Mouse (Mus musculus) kidney, embryonic 15.5 days (tissue): Measurements from ENCODE around the gene Hhatl. TPM values are rescaled to one million over a fixed set of nuclear protein-coding genes. Genes with fewer than 3 reads are reported as not detected.

Experiments
- ATAC-seq: fragments of 200-750 bp; cut with Nextera tagmentation; replicated peaks from 2 replicates; pipeline ENCODE4 v1.8.0; 2017; ENCODE audit warnings: moderate TSS enrichment; ENCODE audit not compliant: low FRiP score
- H3K27ac ChIP-seq: fragments of 300-500 bp; sonication (generic); 2 replicates; pipeline ENCODE4 v1.5.1; 2015; ENCODE audit warnings: mild to moderate bottlenecking, inconsistent platforms
- H3K27me3 ChIP-seq: fragments of 300-500 bp; sonication (generic); 2 replicates; pipeline ENCODE4 v1.6.1; 2015; ENCODE audit warnings: inconsistent platforms
- H3K36me3 ChIP-seq: fragments of 300-500 bp; sonication (generic); 2 replicates; pipeline ENCODE4 v1.6.1; 2015; ENCODE audit warnings: inconsistent platforms
- H3K4me1 ChIP-seq: fragments of 300-500 bp; sonication (generic); 2 replicates; pipeline ENCODE4 v1.6.1; 2015; ENCODE audit warnings: inconsistent platforms
- H3K4me2 ChIP-seq: fragments of 300-500 bp; sonication (generic); 2 replicates; pipeline ENCODE4 v1.6.1; 2015; ENCODE audit warnings: moderate library complexity, mild to moderate bottlenecking, inconsistent platforms
- H3K4me3 ChIP-seq: fragments of 300-500 bp; sonication (generic); replicated peaks from 2 replicates; pipeline ENCODE4 v1.5.1; 2015; ENCODE audit warnings: mild to moderate bottlenecking, inconsistent platforms
- H3K9ac ChIP-seq: fragments of 300-500 bp; sonication (generic); 2 replicates; pipeline ENCODE4 v1.6.1; 2015; ENCODE audit warnings: mild to moderate bottlenecking, inconsistent platforms
- H3K9me3 ChIP-seq: fragments of 300-500 bp; sonication (generic); replicated peaks from 2 replicates; pipeline ENCODE4 v1.6.1; 2016; ENCODE audit warnings: inconsistent platforms
- WGBS: fragments of 180-500 bp; shearing (Covaris S2); methylation state at CpG from one replicate; pipeline ENCODE4 v1.1.7; 2015; ENCODE audit warnings: mixed read lengths; 5-methylcytosine and 5-hydroxymethylcytosine counted together
- polyA plus RNA-seq: library from polyadenylated mRNA; unstranded; fragments of >200 nt; fragmentation: Nextera tagmentation; extraction: Ambion mirVana; gene quantifications from 2 replicates; pipeline ENCODE4 v1.2.1, GENCODE M21; 2015

Gene Hhatl
- polyA plus RNA-seq, 1 experiment from 2014 or later, result 0.69 TPM

DNA sequence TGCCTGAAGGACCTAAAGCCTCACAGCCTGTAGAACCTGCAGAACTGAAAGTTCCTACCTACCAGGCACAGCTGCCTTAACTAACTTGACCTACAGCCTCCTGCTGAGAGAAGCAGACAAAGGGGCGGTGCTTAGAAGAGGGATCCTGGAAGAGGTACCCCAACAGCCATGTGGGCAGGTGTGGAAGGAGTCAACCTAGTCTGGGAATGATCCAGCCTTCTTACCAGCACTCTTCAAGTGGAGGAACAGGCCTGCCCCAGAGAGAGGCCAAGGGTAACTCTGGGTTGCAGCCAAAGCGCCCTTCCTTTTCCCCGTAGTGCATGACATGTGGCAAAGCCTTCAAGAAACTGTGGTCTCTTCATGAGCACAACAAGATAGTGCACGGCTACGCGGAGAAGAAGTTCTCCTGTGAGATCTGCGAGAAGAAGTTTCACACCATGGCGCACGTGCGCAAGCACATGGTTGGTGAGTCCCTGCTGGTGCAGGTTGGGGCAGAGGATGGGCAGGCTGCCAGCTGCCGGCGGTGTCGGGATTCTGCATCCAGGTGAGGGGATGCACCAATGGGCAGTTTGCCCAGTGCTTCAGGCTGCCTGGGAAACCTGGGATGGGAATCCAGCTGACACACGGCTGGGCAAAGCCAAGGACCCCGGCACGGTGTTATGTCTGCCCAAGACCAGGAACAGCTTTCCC is 27.0 kb downstream of the Hhatl start:
- no peak overlapping the region for H3K4me2 ChIP-seq
- WGBS, result 90% methylated on average over 16 of the region's 16 CpGs
- H3K4me1 ChIP-seq, result peaks cover 18% of the 10 kb centered on the region
- H3K4me3 ChIP-seq, result no peak overlapping the region
- no peak overlapping the region for H3K27ac ChIP-seq
- H3K27me3 ChIP-seq, result no peaks in the 10 kb centered on the region
- no peaks in the 10 kb centered on the region for H3K9me3 ChIP-seq
- ATAC-seq, result no peak
- H3K9ac ChIP-seq, result no peak overlapping the region
- H3K36me3 ChIP-seq, result peaks cover 63% of the 10 kb centered on the region

GRCm38 (mm10) chr9:121763716-121764115 is 28.6 kb downstream of the Hhatl start:
- H3K36me3 ChIP-seq, result peaks cover 62% of the 10 kb centered on the region
- H3K4me3 ChIP-seq, result no peak overlapping the region
- no peak for ATAC-seq

GRCm38 (mm10) chr9:121762761-121763160 is 29.5 kb downstream of the Hhatl start:
- no peak for ATAC-seq
- H3K27me3 ChIP-seq, result no peaks in the 10 kb centered on the region
- no peak overlapping the region for H3K9ac ChIP-seq
- H3K9me3 ChIP-seq, result no peaks in the 10 kb centered on the region
- 88% methylated on average over 25 of the region's 25 CpGs for whole genome bisulfite sequencing
- no peak overlapping the region for H3K4me2 ChIP-seq
- H3K36me3 ChIP-seq, result peaks cover 54% of the 10 kb centered on the region
- H3K4me1 ChIP-seq, result peaks cover 35% of the 10 kb centered on the region
- H3K27ac ChIP-seq, result no peak overlapping the region
- no peak overlapping the region for H3K4me3 ChIP-seq

More at GRCm38 (mm10) chr9:121763716-121764115, 28.6 kb downstream of the Hhatl start:
- Histone ChIP-seq H3K9ac (no peak overlapping the region), H3K27me3 (no peaks in the 10 kb centered on the region), H3K9me3 (no peaks in the 10 kb centered on the region), H3K4me2 (no peak overlapping the region), H3K4me1 (peaks cover 25% of the 10 kb centered on the region), H3K27ac (no peak overlapping the region)
- WGBS, result 91% methylated on average over 19 of the region's 19 CpGs

GRCm38 (mm10) chr9:121762248-121762647 is 30.1 kb downstream of the Hhatl start:
- Histone ChIP-seq H3K9me3 (no peaks in the 10 kb centered on the region), H3K9ac (no peak overlapping the region), H3K4me1 (peaks cover 38% of the 10 kb centered on the region), H3K27me3 (no peaks in the 10 kb centered on the region), H3K4me3 (no peak overlapping the region), H3K36me3 (peaks cover 53% of the 10 kb centered on the region), H3K27ac (no peak overlapping the region), H3K4me2 (no peak overlapping the region)
- ATAC-seq, result no peak
- WGBS, result 84% methylated on average over 10 of the region's 10 CpGs

DNA sequence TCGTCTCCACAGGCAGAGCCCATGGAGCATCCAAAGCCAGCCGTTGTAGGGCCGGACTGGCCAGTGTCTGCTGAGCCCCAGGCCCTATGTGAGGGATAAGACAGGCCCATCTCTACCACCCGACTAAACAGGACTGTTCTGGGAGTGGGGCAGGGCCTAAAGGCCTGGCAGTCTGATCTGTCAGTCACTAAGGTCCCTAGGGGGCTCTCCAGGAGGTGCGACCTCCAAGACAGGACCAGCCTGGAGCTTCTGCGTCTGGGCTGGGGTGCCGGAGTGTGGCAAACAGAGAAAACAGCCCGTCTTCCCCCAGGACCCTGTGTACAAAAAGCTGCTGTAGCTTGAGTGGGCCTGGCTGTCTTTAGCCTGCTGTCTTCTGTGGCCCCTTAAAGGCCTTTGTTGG is 30.5 kb downstream of the Hhatl start:
- ATAC-seq, result no peak
- H3K9ac ChIP-seq, result no peak overlapping the region
- no peaks in the 10 kb centered on the region for H3K9me3 ChIP-seq
- 71% methylated on average over 8 of the region's 8 CpGs for WGBS
- no peaks in the 10 kb centered on the region for H3K27me3 ChIP-seq
- no peak overlapping the region for H3K4me3 ChIP-seq
- H3K27ac ChIP-seq, result no peak overlapping the region
- H3K4me1 ChIP-seq, result peaks cover 38% of the 10 kb centered on the region
- peaks cover 52% of the 10 kb centered on the region for H3K36me3 ChIP-seq
- H3K4me2 ChIP-seq, result no peak overlapping the region

GRCm38 (mm10) chr9:121761091-121761665 is 31.1 kb downstream of the Hhatl start:
- peaks cover 51% of the 10 kb centered on the region for H3K36me3 ChIP-seq
- no peaks in the 10 kb centered on the region for H3K9me3 ChIP-seq
- peak overlapping the region; percentile 96 for H3K4me2 ChIP-seq
- 71% methylated on average over 10 of the region's 10 CpGs for WGBS
- peak overlapping the region; percentile 91 for H3K27ac ChIP-seq
- peaks cover 38% of the 10 kb centered on the region for H3K4me1 ChIP-seq
- H3K27me3 ChIP-seq, result no peaks in the 10 kb centered on the region
- no peak for ATAC-seq
- peak overlapping the region; percentile 87 for H3K4me3 ChIP-seq
- H3K9ac ChIP-seq, result peak overlapping the region; percentile 79; the same call in 1 of the 2 replicates

DNA sequence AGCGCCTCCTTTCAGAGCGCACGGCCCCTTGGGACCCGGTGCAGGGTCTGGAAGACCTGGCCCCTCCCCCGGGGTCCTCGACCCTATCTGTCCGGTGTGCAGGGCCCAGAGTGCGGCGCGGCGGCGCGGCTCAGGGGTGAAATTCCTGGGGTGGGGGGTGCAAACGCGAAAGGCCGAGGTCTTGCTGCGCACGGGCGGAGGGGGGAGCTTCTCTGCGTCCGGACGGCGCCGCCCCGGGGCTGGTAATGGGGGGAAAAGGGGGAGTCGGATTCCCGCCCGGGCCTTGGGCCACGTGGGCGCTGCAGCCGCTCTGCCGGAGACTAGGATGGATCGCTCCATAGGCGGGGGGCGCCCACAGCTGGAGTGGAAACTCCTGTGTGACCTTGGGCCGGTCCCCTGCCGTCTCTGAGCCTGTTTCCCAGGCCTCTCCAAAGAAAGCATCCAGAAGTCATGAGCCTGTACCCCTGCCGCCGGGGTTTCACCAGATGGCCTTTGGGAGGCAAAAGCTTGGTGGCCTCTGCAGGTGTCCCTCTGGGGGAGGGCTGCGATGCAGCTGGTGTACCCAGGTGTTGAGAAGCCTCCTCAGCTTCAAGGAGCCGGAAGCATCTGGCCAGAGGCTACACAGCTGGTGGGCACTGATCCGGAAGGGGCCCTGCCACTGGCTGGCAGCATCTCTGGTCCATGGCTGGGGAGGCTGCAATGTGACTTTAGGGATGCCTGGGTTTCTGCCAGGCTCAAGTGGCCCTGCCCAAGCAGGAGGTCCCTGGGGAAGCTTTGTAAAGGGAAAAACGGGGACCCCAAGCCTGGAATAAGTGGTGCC is 31.8 kb downstream of the Hhatl start:
- 1% methylated on average over 43 of the region's 43 CpGs for WGBS
- no peaks in the 10 kb centered on the region for H3K27me3 ChIP-seq
- peak overlapping the region; percentile 87 for H3K4me3 ChIP-seq
- peak overlapping the region; percentile 79 for H3K9ac ChIP-seq
- H3K27ac ChIP-seq, result peak overlapping the region; percentile 91
- H3K4me1 ChIP-seq, result peaks cover 38% of the 10 kb centered on the region
- peak; percentile 70 for ATAC-seq
- peak overlapping the region; percentile 96 for H3K4me2 ChIP-seq
- no peaks in the 10 kb centered on the region for H3K9me3 ChIP-seq
- H3K36me3 ChIP-seq, result peaks cover 51% of the 10 kb centered on the region

- H3K27me3 ChIP-seq, result no peaks in the 10 kb centered on the region
- peak within 1 kb of the TSS; percentile 79 for H3K9ac ChIP-seq
- WGBS, result under 1% methylated on average over 94 of the region's 97 CpGs
- peak; percentile 83 for ATAC-seq
- H3K4me2 ChIP-seq, result peak within 1 kb of the TSS; percentile 96
- H3K36me3 ChIP-seq, result peaks cover 51% of the 10 kb centered on the region
- H3K4me3 ChIP-seq, result peak within 1 kb of the TSS; percentile 87
- H3K4me1 ChIP-seq, result peaks cover 38% of the 10 kb centered on the region
- H3K27ac ChIP-seq, result peak within 1 kb of the TSS; percentile 91
- H3K9me3 ChIP-seq, result no peaks in the 10 kb centered on the region
Measured at GRCm38 (mm10) chr9:121759091-121760081, 32.9 kb downstream of the Hhatl start, which contains the start of gene Zfp651. TSS of gene Zfp651 (plus strand) at chr9:121759330.

- H3K9ac ChIP-seq, result peak overlapping the region; percentile 79; the same call in 1 of the 2 replicates
- WGBS, result 49% methylated on average over 10 of the region's 10 CpGs
- H3K27me3 ChIP-seq, result no peaks in the 10 kb centered on the region
- H3K27ac ChIP-seq, result peak overlapping the region; percentile 91
- H3K9me3 ChIP-seq, result no peaks in the 10 kb centered on the region
- H3K36me3 ChIP-seq, result peaks cover 52% of the 10 kb centered on the region
- no peak for ATAC-seq
- H3K4me1 ChIP-seq, result peaks cover 38% of the 10 kb centered on the region
- peak overlapping the region; percentile 87 for H3K4me3 ChIP-seq
- peak overlapping the region; percentile 96 for H3K4me2 ChIP-seq
Measured at GRCm38 (mm10) chr9:121757835-121758814, 34.2 kb downstream of the Hhatl start.

GRCm38 (mm10) chr9:121757432-121757831 is 34.9 kb downstream of the Hhatl start:
- 60% methylated on average over 3 of the region's 3 CpGs for WGBS
- H3K9ac ChIP-seq, result no peak overlapping the region
- no peak for ATAC-seq

More at GRCm38 (mm10) chr9:121757432-121757831, 34.9 kb downstream of the Hhatl start:
- no peak overlapping the region for H3K27ac ChIP-seq
- no peak overlapping the region for H3K4me2 ChIP-seq
- H3K27me3 ChIP-seq, result no peaks in the 10 kb centered on the region
- no peaks in the 10 kb centered on the region for H3K9me3 ChIP-seq
- H3K36me3 ChIP-seq, result peaks cover 50% of the 10 kb centered on the region
- H3K4me1 ChIP-seq, result peaks cover 38% of the 10 kb centered on the region
- H3K4me3 ChIP-seq, result no peak overlapping the region
